Mouse (Mus musculus): Measurements from ENCODE around the gene Dhcr24. TPM values are rescaled to one million over a fixed set of nuclear protein-coding genes. Genes with fewer than 3 reads are reported as not detected.
A peak's percentile ranks its signal among the peaks of the same experiment; 100 is the strongest.

Gene Dhcr24
- polyA plus RNA-seq, 1 experiment from 2014 or later, result 4.2 TPM

DNA sequence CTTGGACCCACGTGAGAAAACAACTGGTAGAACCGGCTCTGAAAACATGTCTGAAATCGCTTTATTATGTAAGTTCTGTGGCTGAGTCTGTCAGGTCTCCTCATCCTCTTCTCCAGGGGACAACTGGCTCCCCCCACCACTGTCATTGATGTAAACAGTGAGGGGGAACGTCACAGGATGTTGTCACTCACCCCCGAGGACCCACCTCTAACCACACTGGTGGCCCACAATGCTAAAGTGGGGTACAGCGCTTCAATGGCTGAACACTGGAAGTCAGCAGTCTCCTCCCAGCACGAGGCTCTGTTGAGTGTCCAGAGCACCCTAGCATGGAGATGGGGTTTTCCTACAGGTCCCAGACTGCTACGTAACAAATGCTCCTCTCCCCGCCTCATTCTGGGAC, 30.0 kb downstream of the Dhcr24 start:
- Histone ChIP-seq H3K4me3 (replicated peaks; ENCODE audit: low read length) (no peak overlapping the region), H3K27ac (ENCODE audit: low read length) (no peak overlapping the region), H3K36me3 (ENCODE audit: control insufficient read depth, insufficient read depth) (peaks cover 16% of the 10 kb centered on the region), H3K9ac (replicated peaks; ENCODE audit: low read depth, low read length) (no peak overlapping the region), H3K9me3 (ENCODE audit: control insufficient read depth, low read length) (no peaks in the 10 kb centered on the region), H3K27me3 (replicated peaks; ENCODE audit: control insufficient read depth, insufficient read depth, low read length) (no peaks in the 10 kb centered on the region), H3K4me1 (replicated peaks; ENCODE audit: control insufficient read depth, insufficient read depth, low read length) (no peaks in the 10 kb centered on the region), H3K4me2 (ENCODE audit: low read length) (no peak overlapping the region)
- 89% methylated on average over 9 of the region's 9 CpGs for WGBS
- no peak for ATAC-seq

DNA sequence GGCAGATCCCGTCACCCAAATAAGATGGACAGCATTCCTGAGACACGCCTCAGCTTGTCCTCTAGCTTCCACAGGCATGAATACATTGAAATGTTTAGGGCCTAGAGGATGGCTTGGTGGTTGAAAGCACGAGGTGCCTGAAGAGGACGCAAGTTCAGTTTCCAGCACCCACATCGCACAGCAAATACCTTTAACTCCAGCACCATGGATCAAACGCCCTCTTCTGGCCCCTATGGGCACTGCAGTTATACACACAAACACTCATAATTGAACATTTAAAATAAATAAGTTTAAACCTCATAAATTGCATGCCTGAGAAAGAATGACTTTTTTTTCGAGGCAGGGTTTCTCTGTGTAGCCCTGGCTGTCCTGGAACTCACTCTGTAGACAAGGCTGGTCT, 32.8 kb downstream of the Dhcr24 start:
- Histone ChIP-seq H3K9ac (replicated peaks; ENCODE audit: low read depth, low read length) (no peak overlapping the region), H3K9me3 (ENCODE audit: control insufficient read depth, low read length) (no peaks in the 10 kb centered on the region), H3K27me3 (replicated peaks; ENCODE audit: control insufficient read depth, insufficient read depth, low read length) (no peaks in the 10 kb centered on the region), H3K36me3 (ENCODE audit: control insufficient read depth, insufficient read depth) (peaks cover under 1% of the 10 kb centered on the region; the same call in 1 of the 2 replicates), H3K27ac (ENCODE audit: low read length) (no peak overlapping the region), H3K4me3 (replicated peaks; ENCODE audit: low read length) (no peak overlapping the region), H3K4me2 (ENCODE audit: low read length) (no peak overlapping the region), H3K4me1 (replicated peaks; ENCODE audit: control insufficient read depth, insufficient read depth, low read length) (no peaks in the 10 kb centered on the region)
- no peak for ATAC-seq
- 63% methylated on average over 7 of the region's 7 CpGs for WGBS

DNA sequence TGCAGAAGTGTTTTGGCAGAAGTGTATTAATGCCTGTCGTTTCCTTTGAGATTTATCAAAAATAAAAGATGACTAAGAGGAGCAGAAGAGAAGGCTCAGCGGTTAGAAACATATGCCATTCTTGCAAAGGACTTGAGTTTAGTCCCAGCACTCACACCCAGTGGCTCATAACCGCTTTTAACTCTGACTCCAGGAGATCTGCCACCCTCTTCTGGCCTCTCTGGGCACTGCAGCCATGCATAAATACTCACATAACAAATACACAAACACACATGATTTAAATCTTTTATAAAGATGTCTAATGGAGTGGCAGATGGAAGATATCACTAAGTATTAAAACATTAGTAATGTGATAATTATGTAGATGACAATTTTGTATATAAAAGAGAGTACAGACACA, 35.4 kb downstream of the Dhcr24 start:
- 65% methylated on average over 3 of the region's 3 CpGs for WGBS
- H3K27ac ChIP-seq (ENCODE audit: low read length), result no peak overlapping the region
- no peak overlapping the region for H3K9ac ChIP-seq (replicated peaks; ENCODE audit: low read depth, low read length)
- ATAC-seq, result no peak
- no peaks in the 10 kb centered on the region for H3K9me3 ChIP-seq (ENCODE audit: control insufficient read depth, low read length)
- no peaks in the 10 kb centered on the region for H3K36me3 ChIP-seq (ENCODE audit: control insufficient read depth, insufficient read depth)
- H3K4me2 ChIP-seq (ENCODE audit: low read length), result no peak overlapping the region
- H3K27me3 ChIP-seq (replicated peaks; ENCODE audit: control insufficient read depth, insufficient read depth, low read length), result no peaks in the 10 kb centered on the region
- H3K4me3 ChIP-seq (replicated peaks; ENCODE audit: low read length), result no peak overlapping the region
- no peaks in the 10 kb centered on the region for H3K4me1 ChIP-seq (replicated peaks; ENCODE audit: control insufficient read depth, insufficient read depth, low read length)

DNA sequence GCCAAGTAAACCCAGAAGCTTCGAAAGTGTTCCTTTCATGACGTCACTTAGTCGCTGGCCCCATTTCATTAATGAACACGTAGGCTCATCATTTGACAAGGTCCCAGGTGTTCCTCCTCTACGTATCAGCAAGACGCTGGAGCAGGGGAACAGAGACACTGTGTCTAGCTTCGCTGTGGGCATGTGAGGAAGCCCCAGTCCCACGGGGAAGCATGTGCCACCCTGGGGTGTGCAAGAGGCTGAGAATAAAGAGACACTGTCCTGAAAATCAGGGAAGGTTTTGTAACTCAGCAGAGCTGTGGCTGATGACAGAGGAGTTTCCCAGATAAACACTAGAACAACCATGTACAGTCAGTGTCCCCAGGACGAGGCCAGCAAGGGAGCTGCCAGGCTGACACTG, 36.2 kb downstream of the Dhcr24 start:
- no peak overlapping the region for H3K4me2 ChIP-seq (ENCODE audit: low read length)
- 83% methylated on average over 9 of the region's 9 CpGs for WGBS
- H3K9me3 ChIP-seq (ENCODE audit: control insufficient read depth, low read length), result no peaks in the 10 kb centered on the region
- no peak for ATAC-seq
- no peaks in the 10 kb centered on the region for H3K27me3 ChIP-seq (replicated peaks; ENCODE audit: control insufficient read depth, insufficient read depth, low read length)
- no peak overlapping the region for H3K27ac ChIP-seq (ENCODE audit: low read length)
- H3K4me3 ChIP-seq (replicated peaks; ENCODE audit: low read length), result no peak overlapping the region
- H3K9ac ChIP-seq (replicated peaks; ENCODE audit: low read depth, low read length), result no peak overlapping the region
- H3K4me1 ChIP-seq (replicated peaks; ENCODE audit: control insufficient read depth, insufficient read depth, low read length), result no peaks in the 10 kb centered on the region
- H3K36me3 ChIP-seq (ENCODE audit: control insufficient read depth, insufficient read depth), result no peaks in the 10 kb centered on the region

DNA sequence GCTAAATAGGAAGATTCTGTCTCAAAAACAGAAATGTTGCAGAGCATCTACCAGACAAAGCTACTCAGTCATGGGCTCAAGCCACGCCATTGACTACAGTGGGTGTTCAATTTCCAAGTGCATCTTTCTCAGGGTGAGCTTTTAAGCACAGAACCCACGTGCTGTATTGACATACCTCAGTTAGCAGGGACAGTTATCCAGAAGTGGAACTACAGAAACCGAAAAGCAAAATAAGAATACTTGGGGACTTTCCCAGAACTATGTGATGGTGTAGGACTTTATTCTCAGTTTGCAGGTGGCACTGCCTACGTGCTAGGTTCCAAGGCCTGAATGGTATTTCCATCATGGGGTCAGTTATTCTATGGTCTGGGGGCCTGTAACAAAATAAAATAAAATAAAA, 36.9 kb downstream of the Dhcr24 start:
- H3K4me2 ChIP-seq (ENCODE audit: low read length), result no peak overlapping the region
- no peak for ATAC-seq
- H3K4me3 ChIP-seq (replicated peaks; ENCODE audit: low read length), result no peak overlapping the region
- H3K9me3 ChIP-seq (ENCODE audit: control insufficient read depth, low read length), result no peaks in the 10 kb centered on the region
- 85% methylated on average over 4 of the region's 4 CpGs for WGBS
- H3K9ac ChIP-seq (replicated peaks; ENCODE audit: low read depth, low read length), result no peak overlapping the region
- no peaks in the 10 kb centered on the region for H3K27me3 ChIP-seq (replicated peaks; ENCODE audit: control insufficient read depth, insufficient read depth, low read length)
- H3K4me1 ChIP-seq (replicated peaks; ENCODE audit: control insufficient read depth, insufficient read depth, low read length), result no peaks in the 10 kb centered on the region
- H3K36me3 ChIP-seq (ENCODE audit: control insufficient read depth, insufficient read depth), result no peaks in the 10 kb centered on the region
- H3K27ac ChIP-seq (ENCODE audit: low read length), result no peak overlapping the region

DNA sequence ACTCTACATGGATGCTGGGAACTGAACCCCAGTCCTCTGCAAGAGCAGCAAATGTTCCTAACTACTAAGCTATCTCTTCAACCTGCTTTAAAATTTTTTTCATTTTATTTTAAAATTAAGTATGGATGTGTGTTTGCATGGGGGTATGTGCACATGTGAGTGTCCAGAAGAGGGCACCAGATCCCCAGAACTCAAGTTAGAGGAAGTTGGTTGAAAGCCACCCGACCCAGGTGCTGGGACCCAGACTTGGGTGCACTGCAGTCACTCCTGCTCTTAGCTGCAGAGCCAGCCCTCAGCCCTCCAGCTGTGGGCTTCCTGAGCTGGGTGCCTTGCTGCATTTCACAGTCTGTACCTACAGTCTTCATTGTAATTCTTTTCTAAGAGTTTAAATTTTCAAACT, 38.6 kb downstream of the Dhcr24 start:
- H3K4me3 ChIP-seq (replicated peaks; ENCODE audit: low read length), result no peak overlapping the region
- no peaks in the 10 kb centered on the region for H3K9me3 ChIP-seq (ENCODE audit: control insufficient read depth, low read length)
- no peak for ATAC-seq
- no peak overlapping the region for H3K4me2 ChIP-seq (ENCODE audit: low read length)
- 48% methylated on average over 1 of the region's 1 CpGs for WGBS
- H3K4me1 ChIP-seq (replicated peaks; ENCODE audit: control insufficient read depth, insufficient read depth, low read length), result no peaks in the 10 kb centered on the region
- H3K9ac ChIP-seq (replicated peaks; ENCODE audit: low read depth, low read length), result no peak overlapping the region
- no peak overlapping the region for H3K27ac ChIP-seq (ENCODE audit: low read length)
- no peaks in the 10 kb centered on the region for H3K36me3 ChIP-seq (ENCODE audit: control insufficient read depth, insufficient read depth)
- no peaks in the 10 kb centered on the region for H3K27me3 ChIP-seq (replicated peaks; ENCODE audit: control insufficient read depth, insufficient read depth, low read length)

DNA sequence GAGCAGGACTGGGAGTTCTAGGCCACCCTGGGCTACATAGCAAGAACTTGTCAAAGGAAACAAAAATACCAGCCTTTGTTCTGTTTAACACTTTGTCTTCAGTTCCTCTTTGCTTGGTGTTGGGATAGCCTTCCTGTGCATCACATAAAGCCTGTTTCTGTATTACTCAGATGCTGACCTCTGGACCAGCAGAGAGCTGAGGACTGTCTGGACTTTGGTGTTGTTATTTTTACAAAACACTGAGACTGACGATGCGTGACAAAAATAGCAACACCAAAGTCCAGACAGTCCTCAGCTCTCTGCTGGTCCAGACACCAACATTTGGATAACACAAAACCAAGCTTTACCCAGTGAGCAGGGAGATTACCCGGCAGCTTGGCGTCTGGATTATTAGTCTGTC, 39.9 kb downstream of the Dhcr24 start:
- H3K27me3 ChIP-seq (replicated peaks; ENCODE audit: control insufficient read depth, insufficient read depth, low read length), result no peaks in the 10 kb centered on the region
- H3K4me3 ChIP-seq (replicated peaks; ENCODE audit: low read length), result no peak overlapping the region
- no peak for ATAC-seq
- H3K4me1 ChIP-seq (replicated peaks; ENCODE audit: control insufficient read depth, insufficient read depth, low read length), result no peaks in the 10 kb centered on the region
- H3K9me3 ChIP-seq (ENCODE audit: control insufficient read depth, low read length), result no peaks in the 10 kb centered on the region
- H3K4me2 ChIP-seq (ENCODE audit: low read length), result no peak overlapping the region
- no peak overlapping the region for H3K27ac ChIP-seq (ENCODE audit: low read length)
- no peaks in the 10 kb centered on the region for H3K36me3 ChIP-seq (ENCODE audit: control insufficient read depth, insufficient read depth)
- H3K9ac ChIP-seq (replicated peaks; ENCODE audit: low read depth, low read length), result no peak overlapping the region
- 88% methylated on average over 4 of the region's 4 CpGs for WGBS

DNA sequence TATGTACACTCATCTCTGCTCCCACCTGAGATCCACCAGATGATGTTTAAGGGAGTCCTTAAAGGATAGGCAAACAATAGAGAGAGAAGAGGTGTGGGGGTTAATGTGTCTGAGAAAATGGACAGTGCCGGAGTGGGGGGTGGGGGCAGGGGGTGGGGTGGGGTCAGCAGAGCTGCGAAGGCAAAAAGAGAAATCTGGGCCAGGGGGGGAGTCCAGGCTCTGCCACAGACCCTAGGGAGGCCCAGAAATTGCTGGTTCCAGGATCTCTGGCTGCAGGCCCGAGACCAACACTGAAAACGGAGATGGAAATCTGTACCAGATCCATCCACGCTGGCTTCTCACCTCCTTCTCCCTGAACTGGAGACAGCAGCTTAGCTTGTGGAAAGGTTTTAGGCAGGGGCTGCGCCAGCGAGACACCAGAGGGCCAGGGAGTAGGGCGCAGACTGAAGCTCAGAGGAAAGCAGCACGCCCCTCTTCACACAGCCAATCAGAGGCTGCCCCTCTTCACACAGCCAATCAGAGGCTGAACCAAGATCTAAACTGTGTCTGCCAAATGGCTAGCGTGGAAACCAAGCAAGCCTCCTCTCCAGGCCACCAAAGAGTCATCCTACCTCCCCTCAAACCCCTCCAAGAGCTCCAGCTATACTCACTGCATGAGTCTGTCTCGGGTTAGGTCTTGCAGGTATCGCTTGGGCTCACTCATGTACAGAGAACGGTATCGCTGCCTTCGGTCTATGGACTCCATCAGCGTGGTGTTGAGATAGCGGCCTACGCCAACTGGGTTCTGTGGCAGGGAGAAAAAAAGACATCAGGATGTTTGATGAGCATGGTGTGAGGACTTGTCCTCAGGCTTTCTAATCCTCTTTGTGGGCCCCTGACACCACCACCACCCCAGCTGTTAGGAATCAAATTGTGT, 46.1 kb downstream of the Dhcr24 start:
- ATAC-seq, result peak; percentile 91
- WGBS, result 39% methylated on average over 18 of the region's 18 CpGs

DNA sequence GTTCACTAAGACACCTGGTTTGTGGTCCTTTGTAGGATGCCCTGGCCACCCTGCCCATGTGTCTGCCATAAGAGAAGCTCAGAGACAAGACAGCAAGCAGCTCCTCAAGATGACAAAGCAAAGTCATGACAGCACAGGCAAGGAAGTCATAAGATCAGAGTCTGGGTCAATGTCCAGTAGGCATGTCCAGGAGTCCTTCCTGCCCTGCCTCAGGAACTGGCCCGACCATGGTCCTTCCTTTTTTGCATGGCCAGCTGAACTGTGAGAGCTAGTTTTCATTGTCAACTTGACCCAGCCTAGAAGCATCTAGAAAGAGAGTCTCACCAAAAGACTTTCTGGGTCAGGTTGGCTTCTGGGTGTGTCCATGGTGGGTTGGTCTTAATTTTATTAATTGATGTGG, 47.1 kb downstream of the Dhcr24 start:
- Histone ChIP-seq H3K4me2 (ENCODE audit: low read length) (no peak overlapping the region), H3K4me3 (replicated peaks; ENCODE audit: low read length) (no peak overlapping the region), H3K27ac (ENCODE audit: low read length) (no peak overlapping the region), H3K36me3 (ENCODE audit: control insufficient read depth, insufficient read depth) (no peaks in the 10 kb centered on the region), H3K9ac (replicated peaks; ENCODE audit: low read depth, low read length) (no peak overlapping the region), H3K27me3 (replicated peaks; ENCODE audit: control insufficient read depth, insufficient read depth, low read length) (no peaks in the 10 kb centered on the region), H3K9me3 (ENCODE audit: control insufficient read depth, low read length) (no peaks in the 10 kb centered on the region), H3K4me1 (replicated peaks; ENCODE audit: control insufficient read depth, insufficient read depth, low read length) (peaks cover 3% of the 10 kb centered on the region; the same call in 1 of the 2 replicates)
- WGBS, result 81% methylated on average over 1 of the region's 1 CpGs
- no peak for ATAC-seq

More for the DNA sequence above, 46.1 kb downstream of the Dhcr24 start:
- Histone ChIP-seq H3K4me3 (replicated peaks; ENCODE audit: low read length) (peak overlapping the region; percentile 22), H3K9me3 (ENCODE audit: control insufficient read depth, low read length) (no peaks in the 10 kb centered on the region), H3K27ac (ENCODE audit: low read length) (no peak overlapping the region), H3K4me2 (ENCODE audit: low read length) (peak overlapping the region; percentile 25), H3K4me1 (replicated peaks; ENCODE audit: control insufficient read depth, insufficient read depth, low read length) (peaks cover 3% of the 10 kb centered on the region; the same call in 1 of the 2 replicates), H3K36me3 (ENCODE audit: control insufficient read depth, insufficient read depth) (no peaks in the 10 kb centered on the region), H3K9ac (replicated peaks; ENCODE audit: low read depth, low read length) (0 out of 2 replicates have a peak overlapping the region, but pooled peaks have one; percentile 35), H3K27me3 (replicated peaks; ENCODE audit: control insufficient read depth, insufficient read depth, low read length) (no peaks in the 10 kb centered on the region)

Data from forebrain, embryonic 16.5 days (tissue).